Mouse (Mus musculus): ENCODE data around the gene Catspere2.
"Not testable (repeated sequence)": the region's sequence is repeated elsewhere in the genome, so short reads cannot be mapped to it uniquely, and the experiment has no call there.

The Catspere2 gene

DNA sequence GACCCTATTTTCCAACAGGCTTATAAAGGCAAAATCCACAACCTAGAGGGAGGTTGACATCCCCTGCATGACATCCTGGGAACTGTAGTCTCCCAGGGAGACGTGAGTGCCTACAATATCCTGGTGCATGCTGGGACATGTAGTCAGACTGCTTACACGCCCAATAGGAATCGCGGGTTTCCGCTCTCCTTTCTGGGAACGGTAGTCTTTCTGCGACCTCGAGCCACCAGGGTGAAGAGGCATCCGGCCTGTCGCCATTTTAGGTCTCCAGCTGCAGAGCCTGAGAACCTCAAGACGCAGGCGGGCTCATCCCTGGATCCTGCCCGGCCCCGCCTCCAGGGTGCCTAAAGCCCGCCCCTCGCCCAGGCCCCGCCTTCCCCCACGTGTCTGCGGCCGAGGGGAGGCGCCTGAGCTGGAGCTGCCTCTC is at the start of gene Catspere2:
TSS of gene Catspere2 (plus strand) at position 400 of the 427 bp plus-strand sequence.
- DNase-seq (ENCODE audit: low read depth): peak; percentile 72

DNA sequence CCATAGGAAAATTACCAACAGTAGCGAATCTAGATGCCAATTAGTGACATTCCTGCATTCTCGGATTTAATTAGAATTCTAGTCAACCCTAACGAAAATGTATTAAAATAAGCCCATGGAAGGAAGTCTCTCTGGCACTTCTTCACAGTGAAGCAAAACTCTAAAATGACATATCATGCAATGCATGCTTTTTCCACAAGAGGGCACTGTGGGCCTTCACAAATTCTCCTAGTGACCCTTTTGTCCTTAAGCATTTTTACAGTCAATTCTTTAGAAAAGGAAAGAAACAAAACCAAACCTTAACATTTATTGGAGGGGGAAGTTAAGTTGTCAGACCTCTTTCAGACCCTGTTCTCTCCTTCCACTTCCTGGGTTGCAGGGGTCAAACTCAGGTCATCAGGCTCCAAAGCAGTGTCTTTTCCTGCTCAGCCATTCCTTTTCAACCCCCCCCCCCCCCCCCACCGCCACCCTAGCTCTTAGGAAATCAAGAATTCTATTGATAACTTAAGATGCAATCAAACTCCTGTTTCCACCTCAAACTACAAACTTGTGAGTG is 42.7 kb upstream of the Catspere2 start:
- DNase-seq (ENCODE audit: low read depth): not testable (repeated sequence)

DNA sequence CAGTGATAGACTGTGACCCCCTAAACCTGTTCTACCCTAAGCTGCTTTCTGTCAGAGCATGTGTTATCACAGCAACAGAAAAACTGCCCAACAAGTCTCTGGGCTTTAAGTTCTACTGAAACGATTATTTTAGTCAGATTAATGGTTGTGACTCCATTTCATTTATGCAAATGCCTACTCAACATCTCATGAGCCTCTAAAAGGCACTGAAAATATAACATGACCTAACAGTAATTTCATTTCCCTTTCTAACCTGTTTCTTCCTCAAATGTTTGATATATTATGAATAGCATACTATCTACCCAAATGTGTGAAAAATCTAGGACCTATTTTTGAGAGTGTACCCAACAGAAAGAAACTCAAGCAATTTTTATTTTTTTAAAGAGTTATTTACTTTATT is 1.9 kb upstream of the Catspere2 start:
- no peak for DNase-seq (ENCODE audit: low read depth)

DNA sequence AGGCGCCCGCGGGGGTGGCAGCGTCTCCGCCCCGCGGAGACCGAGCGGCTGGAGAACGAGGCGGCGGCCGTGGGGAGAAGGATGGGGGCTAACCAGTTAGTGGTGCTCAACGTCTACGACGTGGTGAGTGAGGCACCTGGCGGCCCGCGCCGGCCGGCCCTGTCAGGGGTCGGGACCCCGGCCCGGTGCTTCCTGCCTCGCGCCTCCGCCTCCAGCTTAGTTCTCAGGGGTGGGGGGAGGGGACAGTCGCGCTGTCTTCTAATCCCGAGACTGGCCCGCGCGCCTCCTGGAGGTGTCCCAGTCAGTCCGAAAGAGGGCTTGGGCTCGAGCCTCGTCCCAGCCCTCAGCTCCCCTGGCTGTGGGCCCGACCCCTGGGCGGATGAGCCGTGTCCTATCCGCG is 359 bp downstream of the Catspere2 start:
- DNase-seq (ENCODE audit: low read depth): not testable (repeated sequence)

DNA sequence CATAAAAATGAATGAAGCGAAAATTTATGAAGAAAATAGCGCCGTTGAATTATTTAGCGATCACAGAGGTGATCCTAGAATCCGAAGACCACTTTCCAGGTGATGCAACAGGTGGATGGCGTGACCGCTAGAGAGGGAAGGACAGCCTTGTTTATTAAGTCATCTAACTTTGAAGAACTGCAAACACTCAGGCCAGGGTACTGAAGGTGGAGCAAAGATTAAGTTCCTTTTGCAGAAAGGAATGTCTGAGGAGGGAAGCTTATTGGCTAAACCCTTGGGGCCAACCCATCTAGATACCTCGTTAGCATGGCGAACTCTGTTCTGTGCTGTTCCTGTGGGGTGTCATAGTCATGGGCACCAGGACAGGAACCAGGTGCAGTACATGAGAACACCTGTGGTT is 983 bp downstream of the Catspere2 start:
- DNase-seq (ENCODE audit: low read depth): no peak

DNA sequence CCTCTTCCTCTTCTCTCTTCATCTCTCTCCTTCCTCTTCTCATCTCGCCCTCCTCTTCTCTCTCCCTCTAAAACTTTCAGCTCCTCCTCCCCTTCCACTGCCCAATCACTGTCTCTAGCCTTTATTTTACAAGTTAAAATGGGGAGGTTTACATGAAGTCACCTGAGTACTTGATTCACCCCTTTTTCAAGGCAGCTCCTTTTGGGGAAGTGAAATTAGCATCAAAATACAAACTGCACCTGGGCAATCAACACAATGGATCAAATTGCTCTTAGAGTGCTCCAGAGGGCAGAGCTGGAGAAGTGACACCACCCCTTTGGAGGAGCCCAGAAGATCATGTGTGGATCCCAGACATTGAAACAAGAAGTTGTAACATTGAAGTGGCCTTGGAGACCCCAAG is 4.3 kb downstream of the Catspere2 start:
- not testable (repeated sequence) for DNase-seq (ENCODE audit: low read depth)

DNA sequence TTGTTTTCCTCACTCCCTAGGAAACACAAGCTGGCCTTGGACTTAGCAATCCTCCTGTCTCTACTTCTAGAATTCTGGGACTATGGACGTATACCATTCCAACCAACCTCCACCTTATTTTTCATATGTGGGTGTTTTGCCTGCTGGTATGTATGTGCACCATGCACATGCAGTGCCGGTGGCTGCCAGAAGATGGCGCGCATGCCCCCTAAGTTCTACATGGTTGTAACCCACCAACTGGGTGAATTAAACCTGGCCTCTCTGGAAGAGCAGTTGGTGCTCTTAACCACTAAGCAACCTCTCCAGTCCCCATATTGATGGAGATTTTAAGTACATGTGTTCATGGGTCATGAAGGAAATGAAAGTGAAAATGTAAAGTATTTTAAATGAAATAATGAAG is 89.6 kb downstream of the Catspere2 start:
- peak; percentile 4 for DNase-seq (ENCODE audit: low read depth)

DNA sequence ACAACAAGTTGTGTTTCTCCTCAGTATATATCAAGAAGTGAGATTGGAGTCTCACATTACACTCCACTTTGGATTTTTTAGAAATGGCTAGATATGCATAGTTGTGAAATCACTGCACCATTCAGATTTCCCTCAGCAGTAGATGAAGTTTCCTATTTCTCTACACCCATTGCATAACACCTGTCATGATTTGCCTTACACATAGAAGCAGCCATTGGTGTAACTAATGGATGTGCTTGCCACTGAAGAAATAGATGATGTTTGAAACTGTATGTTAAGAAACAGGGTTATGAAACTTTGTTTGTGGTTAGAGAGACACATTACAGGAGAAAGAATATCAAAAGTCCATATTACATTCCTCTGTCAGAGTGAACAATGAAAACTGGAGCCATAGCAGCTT is 114.6 kb downstream of the Catspere2 start:
- not testable (repeated sequence) for DNase-seq (ENCODE audit: low read depth)

DNA sequence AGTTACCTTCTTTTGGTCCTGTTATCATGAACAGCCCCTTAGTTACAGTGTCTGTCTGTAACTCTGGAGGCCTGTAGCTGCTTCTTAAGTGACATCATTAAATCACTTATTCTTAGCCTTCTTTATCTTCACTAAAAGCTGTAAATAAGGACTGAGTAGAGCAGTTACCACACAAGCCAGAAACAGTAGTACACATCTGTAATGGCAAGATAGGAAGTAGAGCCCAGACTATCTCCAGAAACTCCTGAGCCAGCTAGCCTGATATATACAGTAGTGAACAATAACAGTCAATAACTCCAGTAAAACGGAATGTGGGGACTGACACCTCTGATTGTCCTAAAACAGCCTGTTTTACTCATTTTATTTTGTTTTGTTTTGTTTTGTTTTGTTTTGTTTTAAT is 125.3 kb downstream of the Catspere2 start:
- not testable (repeated sequence) for DNase-seq (ENCODE audit: low read depth)

DNA sequence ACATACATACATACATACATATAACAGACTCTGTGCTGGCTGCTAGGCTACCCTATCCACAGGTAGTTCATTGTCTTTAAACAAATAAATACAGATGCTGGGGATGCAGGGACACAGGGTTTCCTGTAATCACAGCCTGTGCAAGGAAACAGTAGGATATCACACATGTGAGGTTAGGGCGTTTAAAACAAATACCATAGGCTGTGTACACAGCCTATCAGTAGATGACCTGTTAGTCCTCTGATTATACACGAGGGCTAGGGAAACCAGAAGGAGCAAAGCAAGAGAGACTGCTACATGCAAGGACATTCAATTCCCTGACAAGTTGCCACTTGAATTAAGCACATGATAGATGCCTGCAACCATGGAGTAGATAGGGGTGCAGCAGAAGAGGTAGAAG is 139.0 kb downstream of the Catspere2 start:
- not testable (repeated sequence) for DNase-seq (ENCODE audit: low read depth)

DNA sequence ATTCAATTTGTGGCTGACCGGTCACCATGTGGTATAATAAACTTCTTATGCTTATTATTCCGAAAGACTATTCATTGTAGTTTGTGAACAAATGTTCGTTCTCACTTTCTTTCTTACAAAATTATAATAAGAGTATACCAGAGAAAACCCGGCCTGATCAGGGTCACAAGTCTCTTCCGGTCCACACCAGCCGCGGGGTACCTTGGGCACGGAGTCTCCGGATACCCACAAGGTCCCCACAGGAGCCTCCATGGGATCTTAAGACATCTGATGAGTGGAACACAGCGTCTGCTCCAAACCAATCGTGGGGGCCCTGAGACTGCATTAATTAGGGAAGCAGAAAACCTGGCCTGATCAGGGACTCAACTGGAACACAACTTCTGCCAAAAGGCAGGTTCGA is 151.1 kb downstream of the Catspere2 start:
- no peak for DNase-seq (ENCODE audit: low read depth)

DNA sequence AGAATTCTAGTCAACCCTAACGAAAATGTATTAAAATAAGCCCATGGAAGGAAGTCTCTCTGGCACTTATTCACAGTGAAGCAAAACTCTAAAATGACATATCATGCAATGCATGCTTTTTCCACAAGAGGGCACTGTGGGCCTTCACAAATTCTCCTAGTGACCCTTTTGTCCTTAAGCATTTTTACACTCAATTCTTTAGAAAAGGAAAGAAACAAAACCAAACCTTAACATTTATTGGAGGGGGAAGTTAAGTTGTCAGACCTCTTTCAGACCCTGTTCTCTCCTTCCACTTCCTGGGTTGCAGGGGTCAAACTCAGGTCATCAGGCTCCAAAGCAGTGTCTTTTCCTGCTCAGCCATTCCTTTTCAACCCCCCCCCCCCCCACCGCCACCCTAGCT is 163.3 kb downstream of the Catspere2 start:
- DNase-seq (ENCODE audit: low read depth): not testable (repeated sequence)

DNA sequence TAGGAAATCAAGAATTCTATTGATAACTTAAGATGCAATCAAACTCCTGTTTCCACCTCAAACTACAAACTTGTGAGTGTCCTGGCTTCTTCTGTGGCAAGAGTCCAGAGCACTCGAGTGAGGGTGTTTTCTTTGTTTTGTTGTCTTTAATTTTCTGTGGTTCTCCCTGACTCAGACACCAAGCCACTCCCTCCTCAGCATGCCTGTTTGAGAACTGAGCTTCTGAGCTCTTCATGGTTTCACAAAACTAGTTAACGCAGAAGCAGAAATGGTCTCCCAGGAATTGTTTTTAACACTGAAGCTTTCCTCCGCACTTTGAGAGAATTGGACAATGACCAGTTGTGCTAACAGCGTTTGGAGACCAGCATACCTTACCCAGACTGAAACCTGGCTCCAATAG is 163.7 kb downstream of the Catspere2 start:
- DNase-seq (ENCODE audit: low read depth): not testable (repeated sequence)

DNA sequence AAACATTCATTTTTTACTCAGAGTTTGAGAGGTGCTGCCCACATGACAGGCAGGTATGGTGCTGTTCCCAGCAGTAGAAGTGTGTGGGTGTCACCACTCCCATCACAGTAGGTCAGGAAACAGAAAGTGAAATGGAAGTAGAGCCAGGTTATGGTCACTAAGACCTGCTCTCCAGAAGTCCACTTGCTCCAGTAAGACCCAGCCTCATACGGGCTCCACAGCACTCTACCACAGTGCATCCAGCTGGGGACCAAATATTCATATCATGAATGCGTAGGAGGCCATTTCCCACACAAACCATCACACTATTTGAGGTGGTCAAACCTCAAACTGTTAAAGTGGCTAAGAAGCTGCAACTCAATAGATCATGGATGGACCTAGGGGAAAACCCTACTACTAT is 199.0 kb downstream of the Catspere2 start:
- DNase-seq (ENCODE audit: low read depth): no peak

DNA sequence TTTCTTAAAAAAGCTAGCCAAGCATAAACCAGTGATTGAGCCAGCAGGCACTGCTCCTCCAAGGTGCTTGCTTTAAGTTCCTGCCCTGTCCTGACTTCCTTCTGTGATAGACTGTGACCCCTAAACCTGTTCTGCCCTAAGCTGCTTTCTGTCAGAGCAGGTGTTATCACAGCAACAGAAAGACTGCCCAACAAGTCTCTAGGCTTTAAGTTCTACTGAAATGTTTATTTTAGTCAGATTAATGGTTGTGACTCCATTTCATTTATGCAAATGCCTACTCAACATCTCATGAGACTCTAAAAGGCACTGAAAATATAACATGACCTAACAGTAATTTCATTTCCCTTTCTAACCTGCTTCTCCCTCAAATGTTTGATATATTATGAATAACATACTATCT is 202.4 kb downstream of the Catspere2 start:
- DNase-seq (ENCODE audit: low read depth): no peak

DNA sequence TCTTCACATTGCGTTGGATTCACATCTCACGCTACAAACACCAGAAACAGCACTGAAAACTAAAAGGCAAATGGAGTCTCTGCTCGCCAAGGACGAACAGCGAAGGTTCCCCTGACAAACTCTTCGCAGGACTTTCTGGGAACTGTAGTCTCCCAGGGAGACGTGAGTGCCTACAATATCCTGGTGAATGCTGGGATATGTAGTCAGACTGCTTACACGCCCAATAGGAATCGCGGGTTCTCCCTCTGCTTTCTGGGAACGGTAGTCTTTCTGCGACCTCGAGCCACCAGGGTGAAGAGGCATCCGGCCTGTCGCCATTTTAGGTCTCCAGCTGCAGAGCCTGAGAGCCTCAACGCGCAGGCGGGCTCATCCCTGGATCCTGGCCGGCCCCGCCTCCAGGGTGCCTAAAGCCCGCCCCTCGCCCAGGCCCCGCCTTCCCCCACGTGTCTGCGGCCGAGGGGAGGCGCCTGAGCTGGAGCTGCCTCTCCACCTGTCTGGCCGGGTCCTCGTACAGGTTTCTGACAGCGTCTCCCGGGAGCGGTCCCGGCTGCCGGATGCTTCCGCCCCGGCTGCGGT is 204.1 kb downstream of the Catspere2 start, which contains the start of gene Desi2:
TSS of gene Desi2 (plus strand) at position 202 of the 576 bp plus-strand sequence.
- peak; percentile 81 for DNase-seq (ENCODE audit: low read depth)

DNA sequence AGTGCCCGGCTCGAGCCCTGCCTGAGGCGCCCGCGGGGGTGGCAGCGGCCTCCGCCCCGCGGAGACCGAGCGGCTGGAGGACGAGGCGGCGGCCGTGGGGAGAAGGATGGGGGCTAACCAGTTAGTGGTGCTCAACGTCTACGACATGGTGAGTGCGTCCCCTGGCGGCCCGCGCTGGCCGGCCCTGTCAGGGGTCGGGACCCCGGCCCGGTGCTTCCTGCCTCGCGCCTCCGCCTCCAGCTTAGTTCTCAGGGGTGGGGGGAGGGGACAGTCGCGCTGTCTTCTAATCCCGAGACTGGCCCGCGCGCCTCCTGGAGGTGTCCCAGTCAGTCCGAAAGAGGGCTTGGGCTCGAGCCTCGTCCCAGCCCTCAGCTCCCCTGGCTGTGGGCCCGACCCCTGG is 204.6 kb downstream of the Catspere2 start:
- DNase-seq (ENCODE audit: low read depth): not testable (repeated sequence)

DNA sequence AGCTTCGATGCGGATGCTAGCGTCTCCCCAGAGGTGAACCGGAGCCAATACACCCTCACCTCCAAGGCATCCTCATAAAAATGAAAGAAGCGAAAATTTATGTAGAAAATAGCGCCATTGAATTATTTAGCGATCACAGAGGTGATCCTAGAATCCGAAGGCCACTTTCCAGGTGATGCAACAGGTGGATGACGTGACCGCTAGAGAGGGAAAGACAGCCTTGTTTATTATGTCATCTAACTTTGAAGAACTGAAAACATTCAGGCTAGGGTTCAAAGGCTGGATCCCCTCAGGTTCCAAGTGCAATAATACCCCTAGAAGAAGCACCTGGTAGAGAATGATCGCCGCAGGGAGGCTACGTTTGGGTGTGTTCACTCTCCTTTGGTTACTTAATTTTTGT is 205.2 kb downstream of the Catspere2 start:
- DNase-seq (ENCODE audit: low read depth): no peak

DNA sequence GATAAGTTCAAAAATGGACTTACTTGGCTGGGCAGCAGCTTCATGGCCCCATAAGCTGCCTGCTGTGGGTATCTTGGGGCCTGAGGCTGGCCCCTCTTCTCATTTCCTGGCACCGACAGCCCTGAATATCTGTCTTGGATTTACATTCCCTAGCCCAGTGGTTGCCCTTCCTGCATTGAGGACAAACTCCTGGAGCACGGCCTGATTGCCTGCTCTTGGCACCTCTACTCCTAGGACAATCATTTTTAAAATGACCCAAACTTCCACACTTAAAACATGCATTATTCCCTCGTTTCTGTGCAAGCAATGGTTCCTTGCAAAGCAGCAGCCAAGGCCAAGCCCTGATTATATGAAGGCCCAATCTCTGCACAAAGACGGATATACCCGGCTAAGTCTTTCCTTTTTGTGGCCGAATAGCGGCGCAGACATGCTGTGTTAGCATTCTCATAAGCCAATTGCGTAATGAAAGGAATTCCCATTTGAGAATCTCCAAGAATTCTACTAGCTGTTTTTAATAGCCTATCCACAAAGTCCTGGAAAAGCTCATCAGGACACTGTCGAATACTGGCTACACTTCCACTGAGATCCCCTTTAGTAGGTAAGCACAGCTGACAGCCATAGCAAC is 222.6 kb downstream of the Catspere2 start:
- DNase-seq (ENCODE audit: low read depth): no peak

DNA sequence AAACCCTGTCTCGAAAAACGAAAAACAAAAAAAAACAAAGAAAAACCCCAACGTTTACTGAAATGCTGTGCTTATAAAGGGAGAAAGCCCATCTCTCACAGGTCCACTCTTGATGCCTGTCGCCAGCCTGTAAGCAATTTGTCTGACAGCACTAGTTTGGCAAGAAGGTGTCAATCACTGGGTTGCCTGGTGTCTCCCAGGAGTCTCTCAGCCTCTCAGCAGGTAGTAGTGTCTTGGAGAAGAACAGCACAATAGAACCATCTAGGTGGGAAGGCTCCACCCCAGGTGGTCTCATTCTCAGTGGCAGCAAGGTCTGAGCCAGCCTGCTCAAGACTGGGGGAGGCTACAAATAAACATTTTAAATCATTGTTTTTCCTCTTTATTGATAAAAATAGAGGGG is 224.6 kb downstream of the Catspere2 start:
- not testable (repeated sequence) for DNase-seq (ENCODE audit: low read depth)

DNA sequence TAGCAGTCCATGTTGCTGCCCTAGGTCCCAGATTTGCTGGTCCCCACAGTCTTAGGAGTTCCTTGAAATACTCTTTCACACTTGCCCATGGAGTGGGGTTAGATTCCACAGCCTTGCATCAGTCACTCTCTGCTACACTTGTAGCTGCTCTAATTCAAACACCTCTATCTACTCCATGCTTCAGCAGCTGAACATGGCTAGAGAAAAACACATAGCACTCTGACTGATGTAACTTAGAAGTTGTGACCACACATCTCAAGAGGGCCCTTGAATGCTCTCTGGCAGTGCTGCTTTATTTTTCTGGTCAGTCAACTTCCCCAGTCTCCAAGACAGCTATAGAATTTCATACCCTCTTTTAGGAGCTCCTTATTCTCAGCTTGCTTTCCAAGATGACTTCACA is 226.7 kb downstream of the Catspere2 start:
- DNase-seq (ENCODE audit: low read depth): no peak

DNA sequence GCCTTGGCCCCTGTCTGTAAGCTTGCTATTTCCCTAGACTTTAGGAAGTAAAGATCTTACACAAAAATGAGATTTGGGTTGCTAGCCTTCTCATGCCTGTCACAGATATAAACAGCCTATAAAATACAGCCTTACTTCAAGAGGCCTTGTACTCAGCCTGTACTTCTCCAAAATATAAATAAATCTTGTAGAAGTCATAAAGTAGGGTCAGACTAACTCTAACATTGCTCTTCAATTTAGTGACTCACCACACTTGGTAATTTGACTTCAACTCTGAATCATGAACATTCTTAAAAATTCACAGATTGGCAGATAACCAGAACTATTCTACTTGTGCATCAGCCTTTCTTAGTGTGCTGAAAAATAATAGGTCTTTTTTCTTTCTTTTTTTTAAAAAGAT is 233.9 kb downstream of the Catspere2 start:
- no peak for DNase-seq (ENCODE audit: low read depth)

DNA sequence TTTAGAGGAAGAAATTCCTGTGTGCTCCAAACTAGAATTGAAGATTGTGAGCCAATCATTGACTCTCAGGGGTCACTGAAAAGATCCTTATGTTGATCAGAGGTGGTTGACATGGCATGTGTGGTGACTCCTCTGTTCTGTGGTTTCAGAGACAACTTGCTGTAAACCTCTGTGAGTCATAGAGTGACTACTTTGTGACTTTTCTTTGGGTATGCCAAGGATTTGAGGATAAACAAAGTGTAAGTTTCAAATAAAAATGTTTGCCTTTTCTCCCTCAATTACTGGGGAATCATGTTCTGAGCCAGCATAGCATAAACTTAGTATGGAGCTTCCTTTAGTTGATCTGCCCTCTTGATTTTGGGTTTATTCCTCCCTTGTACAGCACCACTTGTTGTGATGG is 235.1 kb downstream of the Catspere2 start:
- DNase-seq (ENCODE audit: low read depth): no peak
